8 mouse cellular contexts compared by ENCODE assay signal in the genomic region with DNA sequence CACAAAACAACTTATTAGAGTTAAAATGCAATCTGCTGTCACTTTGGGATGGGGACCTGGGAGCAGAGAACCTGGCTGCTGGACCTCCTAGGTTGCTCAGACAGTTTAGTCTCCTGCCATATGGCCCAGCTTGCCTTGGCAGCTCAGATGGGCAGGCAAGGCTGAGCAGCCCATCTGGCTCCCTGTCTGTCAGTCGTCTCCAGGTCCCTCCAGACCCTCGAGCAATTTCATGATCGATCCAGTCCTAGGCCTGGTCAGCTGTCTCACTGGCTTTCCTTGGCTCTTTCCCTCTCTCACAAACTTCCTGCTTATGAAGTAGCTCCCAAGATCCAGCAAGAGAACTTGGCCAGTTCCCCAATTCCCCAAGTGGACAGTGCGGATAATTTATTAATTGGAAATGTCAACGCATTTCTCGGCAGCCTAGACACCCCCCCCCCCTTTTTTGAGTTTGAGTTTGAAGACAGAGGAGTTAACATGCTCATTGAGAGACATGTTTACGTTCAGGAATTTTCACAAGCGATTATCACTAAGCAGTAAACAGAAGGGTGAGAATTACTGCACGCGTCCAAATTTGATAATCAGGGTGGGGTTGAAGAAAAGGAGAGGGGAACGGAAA. TPM values are rescaled to one million over a fixed set of nuclear protein-coding genes. Genes with fewer than 3 reads are reported as not detected.
DNase-seq lines count a peak whose midpoint lies in the region; ATAC-seq lines count a peak whose summit lies in the region.

No protein-coding gene starts in this region.

- H3K27me3 ChIP-seq in kidney, embryonic 16.5 days (ENCODE audit: insufficient read depth, low read length) = peaks cover 44% of the 10 kb centered on the region
- peaks cover 67% of the 10 kb centered on the region for H3K27me3 ChIP-seq in hindbrain, embryonic 10.5 days (ENCODE audit: insufficient read depth, poor library complexity, severe bottlenecking)
- peaks cover 44% of the 10 kb centered on the region for H3K27me3 ChIP-seq in midbrain, embryonic 13.5 days

- H3K4me1 ChIP-seq in kidney, embryonic 16.5 days (ENCODE audit: insufficient read depth, low read length) = peaks cover 20% of the 10 kb centered on the region
- peaks cover 33% of the 10 kb centered on the region for H3K4me1 ChIP-seq in hindbrain, embryonic 10.5 days (replicated peaks)
- H3K4me1 ChIP-seq in midbrain, embryonic 13.5 days (replicated peaks) = peaks cover 32% of the 10 kb centered on the region

- H3K9ac ChIP-seq in kidney, embryonic 16.5 days (replicated peaks; ENCODE audit: low read length) = no peak overlapping the region
- peak overlapping the region; percentile 54; the same call in 1 of the 2 replicates for H3K9ac ChIP-seq in midbrain, embryonic 13.5 days (replicated peaks)

- no peaks in the 10 kb centered on the region for H3K9me3 ChIP-seq in kidney, embryonic 16.5 days (ENCODE audit: low read length)
- H3K9me3 ChIP-seq in hindbrain, embryonic 10.5 days = no peaks in the 10 kb centered on the region
- H3K9me3 ChIP-seq in midbrain, embryonic 13.5 days = no peaks in the 10 kb centered on the region

- H3K4me2 ChIP-seq in kidney, embryonic 16.5 days (replicated peaks; ENCODE audit: low read depth, low read length) = peak overlapping the region; percentile 98
- peak overlapping the region; percentile 85 for H3K4me2 ChIP-seq in midbrain, embryonic 13.5 days (replicated peaks)

- no peak for DNase-seq in kidney, postnatal 25 days
- DNase-seq in cerebellum, adult 18-20 months = peak; percentile 48 to 56
- peak; percentile 54 for DNase-seq in hindbrain, embryonic 10.5 days (ENCODE audit: low spot score)
- DNase-seq in urinary bladder, adult 2 months (ENCODE audit: low spot score) = no peak
- no peak for DNase-seq in adipocyte (ENCODE audit: low spot score)

- no peaks in the 10 kb centered on the region for H3K36me3 ChIP-seq in kidney, embryonic 16.5 days (ENCODE audit: insufficient read depth, low read length)
- no peaks in the 10 kb centered on the region for H3K36me3 ChIP-seq in hindbrain, embryonic 10.5 days
- no peaks in the 10 kb centered on the region for H3K36me3 ChIP-seq in midbrain, embryonic 13.5 days

- peak overlapping the region; percentile 63 for H3K4me3 ChIP-seq in kidney, embryonic 16.5 days (ENCODE audit: low read length)
- peak overlapping the region; percentile 65 for H3K4me3 ChIP-seq in hindbrain, embryonic 10.5 days
- H3K4me3 ChIP-seq in midbrain, embryonic 13.5 days (replicated peaks) = peak overlapping the region; percentile 49

- no peak for ATAC-seq in kidney, embryonic 16.5 days (ENCODE audit: low FRiP score, low TSS enrichment)
- ATAC-seq in midbrain, embryonic 13.5 days = no peak
- no peak for ATAC-seq in granulocyte monocyte progenitor cell, adult 5-6 weeks (replicated peaks; ENCODE audit: poor library complexity, severe bottlenecking)

- WGBS in kidney, embryonic 16.5 days = 2% methylated on average over 11 of the region's 11 CpGs
- 4% methylated on average over 11 of the region's 11 CpGs for WGBS in hindbrain, embryonic 10.5 days
- 3% methylated on average over 11 of the region's 11 CpGs for WGBS in midbrain, embryonic 13.5 days

- no peak overlapping the region for H3K27ac ChIP-seq in kidney, embryonic 16.5 days (ENCODE audit: low read length)
- no peak overlapping the region for H3K27ac ChIP-seq in hindbrain, embryonic 10.5 days
- no peak overlapping the region for H3K27ac ChIP-seq in midbrain, embryonic 13.5 days

RNA-seq across cellular contexts. Expression of gene Cdc20b, which starts 0.5 kb away (rescaled TPM):
- polyA plus RNA-seq in kidney, embryonic 16.5 days (2015; fragmentation: Nextera tagmentation; extraction: Ambion mirVana) = not detected in 2 replicates
- polyA plus RNA-seq in hindbrain, embryonic 10.5 days (2016; fragmentation: Nextera tagmentation; extraction: Ambion mirVana) = 1.7 and 1.9 TPM in 2 replicates
- 0.35 and 0.50 TPM in 2 replicates for polyA plus RNA-seq in midbrain, embryonic 13.5 days (2015; fragmentation: Nextera tagmentation; extraction: Ambion mirVana)
- not detected in 2 replicates for polyA plus RNA-seq in urinary bladder, adult 2 months (2012; rRNA removed)
- not detected in 2 replicates for total RNA-seq in granulocyte monocyte progenitor cell, adult 5-6 weeks (2014; fragmentation: Nextera tagmentation)
- not detected in 2 replicates for total RNA-seq in granulocyte monocyte progenitor cell, adult 5-6 weeks (2017)

RNA-seq across cellular contexts. Expression of gene Gpx8, which starts 11.8 kb away (rescaled TPM):
- polyA plus RNA-seq in kidney, embryonic 16.5 days (2015; fragmentation: Nextera tagmentation; extraction: Ambion mirVana) = 146 and 150 TPM in 2 replicates
- polyA plus RNA-seq in hindbrain, embryonic 10.5 days (2016; fragmentation: Nextera tagmentation; extraction: Ambion mirVana) = 88.0 and 94.2 TPM in 2 replicates
- 65.2 and 68.5 TPM in 2 replicates for polyA plus RNA-seq in midbrain, embryonic 13.5 days (2015; fragmentation: Nextera tagmentation; extraction: Ambion mirVana)
- 105 and 114 TPM in 2 replicates for polyA plus RNA-seq in urinary bladder, adult 2 months (2012; rRNA removed)
- total RNA-seq in granulocyte monocyte progenitor cell, adult 5-6 weeks (2014; fragmentation: Nextera tagmentation) = not detected in 2 replicates
- total RNA-seq in granulocyte monocyte progenitor cell, adult 5-6 weeks (2017) = not detected in 2 replicates

RNA-seq across cellular contexts. Expression of gene Mcidas, which starts 40.7 kb away (rescaled TPM):
- polyA plus RNA-seq in kidney, embryonic 16.5 days (2015; fragmentation: Nextera tagmentation; extraction: Ambion mirVana) = 0.34 TPM in 1 of 2 replicates, not detected in the other
- polyA plus RNA-seq in hindbrain, embryonic 10.5 days (2016; fragmentation: Nextera tagmentation; extraction: Ambion mirVana) = 2.9 and 3.6 TPM in 2 replicates
- 0.35 and 0.89 TPM in 2 replicates for polyA plus RNA-seq in midbrain, embryonic 13.5 days (2015; fragmentation: Nextera tagmentation; extraction: Ambion mirVana)
- polyA plus RNA-seq in urinary bladder, adult 2 months (2012; rRNA removed) = 0.14 and 0.25 TPM in 2 replicates
- total RNA-seq in granulocyte monocyte progenitor cell, adult 5-6 weeks (2014; fragmentation: Nextera tagmentation) = not detected in 2 replicates
- total RNA-seq in granulocyte monocyte progenitor cell, adult 5-6 weeks (2017) = not detected in 2 replicates

RNA-seq across cellular contexts. Expression of gene Ccno, which starts 46.8 kb away (rescaled TPM):
- polyA plus RNA-seq in kidney, embryonic 16.5 days (2015; fragmentation: Nextera tagmentation; extraction: Ambion mirVana) = 0.51 and 0.57 TPM in 2 replicates
- 4.3 and 4.9 TPM in 2 replicates for polyA plus RNA-seq in hindbrain, embryonic 10.5 days (2016; fragmentation: Nextera tagmentation; extraction: Ambion mirVana)
- 0.66 and 2.4 TPM in 2 replicates for polyA plus RNA-seq in midbrain, embryonic 13.5 days (2015; fragmentation: Nextera tagmentation; extraction: Ambion mirVana)
- polyA plus RNA-seq in urinary bladder, adult 2 months (2012; rRNA removed) = 0.57 and 0.67 TPM in 2 replicates
- 1.7 TPM in 1 of 2 replicates, not detected in the other for total RNA-seq in granulocyte monocyte progenitor cell, adult 5-6 weeks (2014; fragmentation: Nextera tagmentation)
- total RNA-seq in granulocyte monocyte progenitor cell, adult 5-6 weeks (2017) = 1.3 and 6.3 TPM in 2 replicates

Comparison
In these comparisons a context has a peak if more than half of its experiments do, and no peak if none do; other contexts are left out.
1. DNase-seq: peak in cerebellum, adult 18-20 months (2 of 2) and hindbrain, embryonic 10.5 days (single experiment); none in kidney, postnatal 25 days (0 of 2), urinary bladder, adult 2 months (single experiment) and adipocyte (single experiment).
2. Peak in every context shown above with its lines, with median percentiles within 50 percentile points of each other: H3K4me3 ChIP-seq.